Mouse (Mus musculus): ENCODE data around the gene Arpp21.
A peak's percentile ranks its signal among the peaks of the same experiment; 100 is the strongest.

Gene Arpp21

GRCm38 (mm10) chr9:112180006-112180405, 55.7 kb downstream of the Arpp21 start:
- DNase-seq (ENCODE audit: low read depth, low spot score) = no peak

DNA sequence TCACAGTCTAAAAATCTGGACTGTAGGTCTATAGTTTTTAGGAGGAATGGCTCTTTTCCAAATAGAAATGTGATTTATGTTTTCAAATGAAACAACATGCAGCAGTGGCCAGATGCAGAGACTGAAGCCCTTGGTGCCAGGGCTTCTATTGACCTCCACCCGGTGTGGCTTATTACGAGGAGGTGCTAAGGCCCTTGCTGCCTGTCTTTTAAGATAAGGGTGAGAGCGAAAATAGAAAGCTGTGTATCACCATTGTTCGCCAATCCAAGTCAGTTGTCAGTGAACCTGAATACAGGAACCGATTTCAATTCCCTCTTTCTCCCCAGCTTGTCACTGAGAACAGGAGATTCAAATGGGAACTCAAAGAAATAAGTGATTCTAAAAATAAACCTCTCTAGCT, 57.3 kb downstream of the Arpp21 start:
- DNase-seq (ENCODE audit: low read depth, low spot score) = no peak

DNA sequence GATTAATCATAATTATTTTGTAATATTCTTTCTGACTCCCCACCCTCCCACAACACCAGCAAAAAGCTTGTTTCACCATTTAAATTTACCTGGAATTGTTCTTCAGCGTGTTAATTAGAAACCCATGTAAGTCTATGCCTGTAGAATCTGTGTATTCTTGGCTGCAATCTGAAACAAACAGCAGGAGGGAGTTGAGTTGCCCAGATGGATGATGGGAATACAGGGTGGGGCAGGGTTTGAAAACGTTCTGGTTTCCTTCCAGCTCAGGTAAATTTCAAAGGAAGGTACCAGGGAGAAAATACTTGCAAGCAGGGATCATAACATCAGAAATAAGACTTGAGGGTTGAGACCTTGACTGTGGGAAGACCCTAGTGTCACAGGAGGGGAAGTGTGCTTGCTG, 58.2 kb downstream of the Arpp21 start:
- DNase-seq (ENCODE audit: low read depth, low spot score) = no peak

GRCm38 (mm10) chr9:112176317-112176716, 59.4 kb downstream of the Arpp21 start:
- DNase-seq (ENCODE audit: low read depth, low spot score) = no peak

DNA sequence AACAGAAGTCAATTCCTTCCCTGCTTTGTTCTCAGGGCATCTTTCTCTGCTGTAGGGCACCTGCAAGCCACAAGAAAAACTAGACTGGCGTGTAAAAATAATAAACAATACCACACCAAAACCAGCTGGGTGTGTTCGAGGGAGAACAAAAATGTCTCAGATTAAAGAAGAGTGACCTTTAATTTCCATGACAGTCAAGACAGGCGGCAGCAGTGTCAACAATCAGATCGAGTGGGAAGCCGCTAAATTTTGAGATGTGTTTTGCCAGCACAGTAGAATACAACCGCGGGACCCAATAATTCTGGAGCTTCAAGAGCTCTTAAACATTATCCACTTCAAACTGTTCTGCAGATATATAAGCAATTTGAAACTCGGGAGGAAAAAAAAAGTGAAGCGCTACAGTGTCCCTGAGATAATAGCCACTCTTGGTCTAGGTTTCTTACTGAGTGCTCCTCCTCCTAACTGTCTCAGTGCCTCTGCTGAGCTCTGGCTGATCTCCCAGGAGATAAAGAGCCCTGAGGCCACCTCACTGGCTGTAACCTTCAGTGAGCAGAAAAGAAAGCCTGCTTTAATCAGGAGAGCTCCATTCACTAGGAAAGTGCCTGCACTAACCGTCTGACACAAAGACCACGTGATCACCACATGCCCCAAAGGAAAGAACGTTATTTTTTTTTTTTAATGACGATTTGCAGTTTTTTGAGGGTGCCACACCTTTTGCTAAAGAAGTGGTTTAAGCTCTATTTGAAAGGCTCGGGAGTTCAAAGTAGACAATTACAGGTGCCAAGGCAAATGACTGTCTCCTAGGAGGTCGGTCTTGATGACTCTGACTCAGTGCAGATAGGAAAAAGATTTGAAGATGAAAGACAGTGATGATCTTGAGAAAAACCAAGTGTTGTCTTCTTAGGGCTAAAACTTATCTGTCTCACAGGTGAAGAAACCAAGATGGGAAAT, 61.1 kb downstream of the Arpp21 start:
- DNase-seq (ENCODE audit: low read depth, low spot score) = no peak

DNA sequence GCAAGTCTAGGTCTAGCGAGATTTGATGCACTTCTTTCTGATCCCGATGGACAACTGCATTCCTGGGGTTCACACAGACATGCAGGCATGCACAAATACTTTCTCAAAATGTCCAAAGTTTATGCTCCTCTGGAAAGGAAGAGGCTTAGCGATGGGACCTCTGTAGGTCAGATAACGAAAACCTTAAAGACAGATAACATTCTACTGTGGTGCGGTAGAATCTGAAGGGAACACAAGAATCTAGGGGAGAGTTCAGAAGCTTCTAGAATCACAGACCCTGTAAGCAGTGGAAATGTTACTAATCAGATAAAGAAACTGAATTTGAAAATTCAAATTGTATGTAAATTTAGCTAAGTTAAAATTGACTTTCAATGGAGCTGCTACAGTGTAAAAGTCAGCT, 62.0 kb downstream of the Arpp21 start:
- DNase-seq (ENCODE audit: low read depth, low spot score) = no peak

GRCm38 (mm10) chr9:112164677-112165076, 71.1 kb downstream of the Arpp21 start:
- no peak for DNase-seq (ENCODE audit: low read depth, low spot score)

DNA sequence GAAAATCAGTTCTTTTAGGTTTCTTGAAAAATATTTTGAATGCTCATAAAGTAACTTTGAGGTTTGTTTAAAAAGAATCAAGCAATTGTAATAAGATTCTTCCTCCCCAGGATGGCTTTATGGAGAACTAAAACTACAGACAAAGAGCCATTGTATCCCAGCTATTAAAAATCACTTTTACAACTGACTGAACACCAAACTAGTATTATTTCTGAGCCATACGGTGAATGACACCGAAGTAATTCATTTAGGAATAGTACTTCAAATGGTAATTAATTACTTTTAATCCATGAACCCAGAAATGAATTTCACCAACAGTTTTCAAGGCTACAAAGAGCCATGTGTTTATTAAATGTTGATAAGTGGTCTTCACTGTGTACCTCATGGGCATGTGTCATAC, 74.8 kb downstream of the Arpp21 start:
- DNase-seq (ENCODE audit: low read depth, low spot score) = no peak

DNA sequence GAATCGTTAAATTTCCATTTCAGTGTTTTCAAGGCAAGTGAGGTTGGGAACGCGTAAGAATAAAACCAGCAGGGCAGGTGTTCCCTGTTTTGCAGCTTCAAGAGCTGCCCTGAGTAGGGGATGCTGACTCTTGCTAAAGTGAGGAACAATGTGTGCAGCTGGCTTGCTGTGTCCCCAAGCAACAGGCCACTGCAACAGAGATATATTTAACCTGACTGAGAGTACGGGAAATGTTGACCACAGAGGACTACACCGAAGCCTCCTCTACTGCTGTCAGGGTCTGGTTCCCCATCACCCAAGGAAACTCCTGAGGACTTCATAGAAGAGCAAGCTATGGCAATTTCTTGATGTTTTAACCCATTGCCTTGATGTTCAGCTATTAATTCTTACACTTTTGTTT, 81.8 kb downstream of the Arpp21 start:
- no peak for DNase-seq (ENCODE audit: low read depth, low spot score)

DNA sequence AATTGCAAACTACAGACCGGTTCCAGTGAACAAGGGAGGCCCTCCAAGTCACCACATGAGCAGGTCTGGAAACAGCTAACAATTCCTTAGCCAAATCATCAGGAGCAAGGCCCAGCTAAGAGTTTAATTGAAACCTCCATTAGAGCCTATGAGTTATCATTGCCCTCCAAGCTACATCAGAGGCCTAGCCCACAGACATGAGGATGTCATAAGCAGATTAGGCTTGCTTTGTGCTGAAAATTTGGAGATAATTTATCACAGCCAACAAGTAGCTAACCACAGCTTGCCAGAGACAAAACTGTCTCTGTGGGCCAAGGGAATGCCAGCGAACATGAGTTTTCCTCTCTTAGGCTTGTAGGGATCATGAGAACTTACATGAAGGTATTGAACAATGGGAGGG, 83.0 kb downstream of the Arpp21 start:
- no peak for DNase-seq (ENCODE audit: low read depth, low spot score)

GRCm38 (mm10) chr9:112151177-112151576, 84.6 kb downstream of the Arpp21 start:
- DNase-seq (ENCODE audit: low read depth, low spot score) = no peak

- DNase-seq (ENCODE audit: low read depth, low spot score) = no peak
Observed at GRCm38 (mm10) chr9:112140658-112141057, 95.1 kb downstream of the Arpp21 start.

GRCm38 (mm10) chr9:112137820-112138219, 97.9 kb downstream of the Arpp21 start:
- no peak for DNase-seq (ENCODE audit: low read depth, low spot score)

- DNase-seq (ENCODE audit: low read depth, low spot score) = no peak
Observed at GRCm38 (mm10) chr9:112130812-112131211, 104.9 kb downstream of the Arpp21 start.

- no peak for DNase-seq (ENCODE audit: low read depth, low spot score)
Observed at GRCm38 (mm10) chr9:112124667-112125066, 111.1 kb downstream of the Arpp21 start.

GRCm38 (mm10) chr9:112124184-112124583, 111.6 kb downstream of the Arpp21 start:
- no peak for DNase-seq (ENCODE audit: low read depth, low spot score)

GRCm38 (mm10) chr9:112123421-112123828, 112.3 kb downstream of the Arpp21 start:
- DNase-seq (ENCODE audit: low read depth, low spot score) = no peak

DNA sequence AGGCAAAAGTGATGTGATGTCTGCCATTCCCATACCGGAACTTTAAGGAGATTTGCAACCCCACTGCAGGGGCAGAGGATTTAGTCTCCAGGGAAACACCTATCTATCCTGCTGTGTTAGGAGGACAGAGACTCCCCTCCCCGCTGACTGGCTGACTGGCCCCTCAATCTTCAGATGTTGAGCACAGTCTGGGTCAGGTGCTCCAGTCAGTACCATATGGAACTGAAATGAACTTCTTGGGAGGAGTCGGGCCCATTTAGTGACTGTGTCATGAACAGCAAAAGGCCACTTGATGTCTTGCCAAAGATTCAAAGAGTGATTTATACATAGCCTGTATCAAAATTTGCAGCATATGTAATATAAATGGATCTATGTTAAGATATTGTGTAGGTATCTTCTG, 116.2 kb downstream of the Arpp21 start:
- DNase-seq (ENCODE audit: low read depth, low spot score) = no peak

DNA sequence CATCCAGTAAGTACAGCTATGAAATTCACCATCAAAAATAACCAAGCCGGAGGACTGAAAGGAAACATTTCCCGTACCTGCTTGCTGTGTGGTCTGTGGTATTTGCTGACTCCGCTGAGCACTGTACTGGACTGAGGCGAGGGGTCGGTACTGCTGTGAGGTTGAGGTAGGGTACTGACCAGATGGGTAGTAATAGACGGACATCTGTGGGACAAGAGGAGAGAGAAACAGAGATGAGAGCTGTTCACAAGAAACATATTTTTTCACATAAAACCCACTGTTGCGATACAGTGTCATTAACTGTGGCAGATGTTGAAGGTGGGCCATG, 116.7 kb downstream of the Arpp21 start:
- no peak for DNase-seq (ENCODE audit: low read depth, low spot score)

DNA sequence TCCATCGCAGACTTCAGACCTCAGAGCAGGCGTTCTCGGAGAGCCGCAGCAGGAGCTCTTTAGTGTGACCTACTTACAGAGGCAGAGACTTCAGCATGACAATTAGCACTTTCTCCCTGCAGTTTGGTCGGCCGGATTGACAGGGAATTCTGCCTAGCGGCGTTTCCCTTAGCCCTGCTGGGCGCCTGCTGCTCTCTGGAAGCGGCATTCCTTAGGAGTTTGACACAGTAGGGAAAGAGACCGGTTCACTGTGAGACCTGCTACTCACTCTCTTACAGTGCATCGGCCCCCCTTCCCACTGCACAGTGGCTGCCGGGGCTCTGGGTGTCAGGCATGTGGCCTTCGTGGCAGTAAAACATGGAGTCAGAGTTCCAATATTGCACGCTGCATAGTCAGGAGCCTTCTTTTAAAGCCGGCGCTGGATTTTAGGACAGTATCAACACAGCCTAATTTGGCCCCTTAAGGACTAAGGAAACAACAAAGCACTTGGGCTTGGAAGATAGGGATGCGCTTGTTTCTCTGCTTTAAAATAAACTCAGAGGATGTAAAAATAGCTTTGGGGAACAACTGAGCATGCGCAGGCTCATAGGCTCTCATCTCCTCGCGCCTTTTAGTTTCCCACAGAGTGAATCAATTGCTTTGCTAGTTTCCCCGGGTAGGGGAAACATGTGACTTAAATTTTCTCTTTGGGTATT, 117.2 kb downstream of the Arpp21 start:
- peak; percentile 28 for DNase-seq (ENCODE audit: low read depth, low spot score)

GRCm38 (mm10) chr9:112117632-112118410, 117.9 kb downstream of the Arpp21 start:
- DNase-seq (ENCODE audit: low read depth, low spot score) = no peak

DNA sequence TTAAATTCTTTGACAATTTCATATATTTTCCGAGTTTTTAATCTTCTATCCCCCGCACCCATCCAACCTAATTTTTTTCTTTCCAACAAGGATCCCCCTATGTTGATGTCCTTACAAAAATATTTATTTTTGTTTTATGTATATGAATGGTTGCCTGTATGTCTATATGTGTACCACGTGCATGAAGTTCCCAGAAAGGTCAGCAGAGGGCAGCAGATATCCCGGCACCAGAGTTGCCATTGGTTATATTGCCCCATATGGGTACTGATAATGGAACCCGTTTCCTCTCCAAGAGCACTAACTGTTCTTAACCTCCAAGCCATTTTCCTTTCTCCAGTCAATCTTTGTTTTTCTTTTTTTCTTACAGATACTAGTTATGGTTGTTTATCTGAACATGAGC, 124.1 kb downstream of the Arpp21 start:
- no peak for DNase-seq (ENCODE audit: low read depth, low spot score)

Measured in WW6 (cell line).